Mouse (Mus musculus): ENCODE measurements around the gene Lamc1.

GRCm38 (mm10) chr1:153371846-153372245 is 39.3 kb upstream of the Lamc1 start:
- TF ChIP-seq POLR2A (IDR thresholded peaks at IDR 0.05; ENCODE audit: low read depth, low read length) (no peak), CTCF (IDR thresholded peaks at IDR 0.05; ENCODE audit: extremely low read depth, insufficient read length, insufficient replicate concordance, low read depth, low read length) (no peak)

Measured in small intestine, adult 2 months (tissue).